Mouse (Mus musculus): Measurements from ENCODE around the gene Olfr1043. TPM values are rescaled to one million over a fixed set of nuclear protein-coding genes. Genes with fewer than 3 reads are reported as not detected.
"Not testable (repeated sequence)": the region's sequence is repeated elsewhere in the genome, so short reads cannot be mapped to it uniquely, and the experiment has no call there.

Olfr1043 gene
- not detected in 2 replicates for polyA plus RNA-seq (2015; fragmentation: Nextera tagmentation; extraction: Ambion mirVana)

- no peaks in the 10 kb centered on the region for H3K36me3 ChIP-seq
- H3K4me3 ChIP-seq = no peak within 1 kb of the TSS
- no peaks in the 10 kb centered on the region for H3K27me3 ChIP-seq
- no peak for ATAC-seq (ENCODE audit: borderline replicate concordance, extremely low read depth, low FRiP score, low TSS enrichment)
- H3K9me3 ChIP-seq = no peaks in the 10 kb centered on the region
- no peak within 1 kb of the TSS for H3K27ac ChIP-seq
- H3K9ac ChIP-seq = no peak within 1 kb of the TSS
- H3K4me1 ChIP-seq = no peaks in the 10 kb centered on the region
- no peak within 1 kb of the TSS for H3K4me2 ChIP-seq
- WGBS = 81% methylated on average over 2 of the region's 2 CpGs
Measured at GRCm38 (mm10) chr2:86167422-86167821, at the start of gene Olfr1043. TSS of gene Olfr1043 (minus strand) at chr2:86167522.

DNA sequence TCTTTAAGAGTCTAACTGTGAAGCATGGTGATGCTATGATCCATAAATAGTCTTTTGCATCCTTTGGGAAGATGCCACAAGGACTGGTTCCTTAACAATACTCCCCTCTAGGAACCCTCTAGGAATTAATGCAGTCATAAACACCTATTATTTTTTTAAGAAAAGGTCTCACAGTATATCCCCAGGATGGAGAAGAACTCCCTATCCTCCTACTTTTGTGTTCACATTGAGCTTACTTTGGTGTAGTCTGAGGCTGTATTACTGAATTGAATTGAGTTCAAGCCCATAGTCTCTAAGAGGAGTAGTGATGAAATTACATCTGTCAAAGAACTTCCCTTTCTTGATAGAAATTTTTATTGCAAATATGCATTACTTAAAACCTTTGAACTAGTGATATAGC, 35.6 kb upstream of the Olfr1043 start, which contains the start of gene Olfr1045:
Gene Olfr1045, minus strand, starts transcription at position 101 of the 400 bp plus-strand sequence.
- ATAC-seq (ENCODE audit: borderline replicate concordance, extremely low read depth, low FRiP score, low TSS enrichment) = no peak
- no peak within 1 kb of the TSS for H3K4me2 ChIP-seq

DNA sequence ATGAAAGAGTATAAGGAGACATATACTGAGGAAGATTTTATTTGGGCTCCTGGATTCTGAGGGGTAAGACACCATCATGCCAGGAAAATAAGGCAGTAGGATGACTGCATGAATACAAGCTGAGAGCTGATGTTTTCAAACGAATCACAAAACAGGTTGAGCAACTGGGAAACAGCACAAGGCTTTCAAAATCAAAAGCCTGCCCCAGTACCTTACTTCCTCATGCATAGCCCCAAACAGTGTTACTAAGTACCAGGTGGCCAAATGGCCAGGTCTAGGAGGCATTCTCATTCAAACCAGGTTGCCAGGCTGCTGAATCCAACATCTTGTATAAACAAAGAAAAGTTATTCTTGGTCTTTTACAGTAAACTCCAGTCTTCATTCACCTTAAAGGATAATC, 28.5 kb upstream of the Olfr1043 start:
- no peaks in the 10 kb centered on the region for H3K27me3 ChIP-seq
- 38% methylated on average over 1 of the region's 1 CpGs for WGBS
- H3K4me2 ChIP-seq = no peak overlapping the region
- H3K4me3 ChIP-seq = no peak overlapping the region
- H3K9me3 ChIP-seq = no peaks in the 10 kb centered on the region
- H3K4me1 ChIP-seq = no peaks in the 10 kb centered on the region
- no peak overlapping the region for H3K9ac ChIP-seq
- H3K36me3 ChIP-seq = no peaks in the 10 kb centered on the region
- ATAC-seq (ENCODE audit: borderline replicate concordance, extremely low read depth, low FRiP score, low TSS enrichment) = no peak
- no peak overlapping the region for H3K27ac ChIP-seq

More for the DNA sequence above, 35.6 kb upstream of the Olfr1043 start, which contains the start of gene Olfr1045:
- Histone ChIP-seq H3K4me1 (no peaks in the 10 kb centered on the region), H3K27me3 (no peaks in the 10 kb centered on the region), H3K36me3 (no peaks in the 10 kb centered on the region), H3K9ac (no peak within 1 kb of the TSS), H3K27ac (no peak within 1 kb of the TSS), H3K4me3 (no peak within 1 kb of the TSS), H3K9me3 (no peaks in the 10 kb centered on the region)

DNA sequence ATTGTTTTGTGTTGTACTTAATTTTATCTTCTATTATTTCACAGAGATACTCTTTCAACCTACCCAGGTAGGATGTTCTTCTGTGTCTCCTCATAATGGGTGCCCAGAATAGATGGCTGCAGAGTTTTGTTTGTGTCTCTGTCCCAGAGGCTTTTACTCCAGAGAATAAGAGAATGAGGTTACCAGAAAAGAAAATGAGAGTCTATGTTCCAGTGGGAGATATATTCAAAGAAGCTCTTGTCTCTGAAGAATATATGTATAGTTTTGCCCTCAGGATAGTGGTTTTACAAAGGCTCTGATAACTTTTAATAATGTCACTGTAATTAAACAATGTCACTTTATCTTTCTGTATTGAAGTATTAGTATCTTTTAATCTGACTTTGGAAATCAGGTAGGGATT, 18.3 kb upstream of the Olfr1043 start, which contains the start of gene Olfr52:
Gene Olfr52, minus strand, starts transcription at position 101 of the 400 bp plus-strand sequence.
- no peak within 1 kb of the TSS for H3K9ac ChIP-seq
- no peak within 1 kb of the TSS for H3K27ac ChIP-seq
- ATAC-seq (ENCODE audit: borderline replicate concordance, extremely low read depth, low FRiP score, low TSS enrichment) = no peak
- H3K9me3 ChIP-seq = no peaks in the 10 kb centered on the region
- no peaks in the 10 kb centered on the region for H3K4me1 ChIP-seq
- H3K27me3 ChIP-seq = no peaks in the 10 kb centered on the region
- no peaks in the 10 kb centered on the region for H3K36me3 ChIP-seq
- H3K4me2 ChIP-seq = no peak within 1 kb of the TSS
- H3K4me3 ChIP-seq = no peak within 1 kb of the TSS

DNA sequence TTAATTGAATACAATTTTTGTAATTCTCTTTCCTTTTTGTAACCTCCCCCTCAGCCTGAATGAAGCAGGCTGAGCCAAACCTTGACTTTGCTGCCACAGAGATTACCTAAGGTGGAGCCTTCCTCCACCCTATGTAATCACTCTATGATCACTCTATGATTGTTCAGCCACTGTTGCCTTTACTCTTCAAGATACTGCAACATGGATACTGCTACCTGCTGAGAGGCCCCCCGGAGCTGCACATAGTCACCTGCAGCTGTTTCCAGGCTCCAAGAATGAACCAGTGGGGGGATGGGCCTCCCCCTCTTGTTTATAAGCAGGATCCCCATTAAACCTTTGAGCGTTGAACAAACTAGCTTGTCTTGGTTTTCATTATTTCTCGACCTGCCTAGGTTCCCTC, 12.6 kb upstream of the Olfr1043 start:
- ATAC-seq (ENCODE audit: borderline replicate concordance, extremely low read depth, low FRiP score, low TSS enrichment) = no peak
- Histone ChIP-seq H3K4me3 (no peak overlapping the region), H3K27me3 (no peaks in the 10 kb centered on the region), H3K36me3 (no peaks in the 10 kb centered on the region), H3K9me3 (no peaks in the 10 kb centered on the region), H3K4me2 (no peak overlapping the region), H3K27ac (no peak overlapping the region), H3K4me1 (no peaks in the 10 kb centered on the region), H3K9ac (no peak overlapping the region)
- 87% methylated on average over 3 of the region's 3 CpGs for WGBS

- no peaks in the 10 kb centered on the region for H3K27me3 ChIP-seq
- no peaks in the 10 kb centered on the region for H3K9me3 ChIP-seq
- no peaks in the 10 kb centered on the region for H3K4me1 ChIP-seq
- ATAC-seq (ENCODE audit: borderline replicate concordance, extremely low read depth, low FRiP score, low TSS enrichment) = no peak
- H3K4me2 ChIP-seq = no peak within 1 kb of the TSS
- no peak within 1 kb of the TSS for H3K9ac ChIP-seq
- no peaks in the 10 kb centered on the region for H3K36me3 ChIP-seq
- no peak within 1 kb of the TSS for H3K4me3 ChIP-seq
- no peak within 1 kb of the TSS for H3K27ac ChIP-seq
Measured at GRCm38 (mm10) chr2:86177720-86178119, 10.4 kb upstream of the Olfr1043 start, which contains the start of gene Olfr1044. TSS of gene Olfr1044 (minus strand) at chr2:86177820.

DNA sequence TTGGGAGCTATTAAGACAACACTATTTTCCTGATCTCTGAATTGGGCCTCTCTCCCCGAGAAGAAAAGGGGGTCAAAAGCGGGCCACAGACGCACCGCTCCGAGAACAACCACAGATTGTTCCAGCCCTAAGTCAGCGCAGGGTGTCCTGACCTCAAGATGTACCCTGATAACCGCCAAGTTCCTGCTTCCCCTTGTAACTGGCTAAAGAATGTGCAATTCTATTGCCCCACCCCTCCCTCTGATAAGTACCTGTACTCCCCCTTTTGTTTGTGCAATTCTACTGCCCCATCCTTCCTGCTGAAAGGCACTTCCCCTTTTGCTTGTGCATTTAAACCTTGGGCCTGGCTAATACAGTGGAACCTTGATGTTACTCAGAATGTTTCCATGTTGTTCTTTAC, 8.1 kb upstream of the Olfr1043 start:
- H3K9me3 ChIP-seq; H3K4me3 ChIP-seq; ATAC-seq (ENCODE audit: borderline replicate concordance, extremely low read depth, low FRiP score, low TSS enrichment); H3K4me1 ChIP-seq; H3K36me3 ChIP-seq; H3K27ac ChIP-seq; H3K4me2 ChIP-seq; H3K27me3 ChIP-seq; H3K9ac ChIP-seq: not testable (repeated sequence)
- 69% methylated on average over 7 of the region's 7 CpGs for WGBS

DNA sequence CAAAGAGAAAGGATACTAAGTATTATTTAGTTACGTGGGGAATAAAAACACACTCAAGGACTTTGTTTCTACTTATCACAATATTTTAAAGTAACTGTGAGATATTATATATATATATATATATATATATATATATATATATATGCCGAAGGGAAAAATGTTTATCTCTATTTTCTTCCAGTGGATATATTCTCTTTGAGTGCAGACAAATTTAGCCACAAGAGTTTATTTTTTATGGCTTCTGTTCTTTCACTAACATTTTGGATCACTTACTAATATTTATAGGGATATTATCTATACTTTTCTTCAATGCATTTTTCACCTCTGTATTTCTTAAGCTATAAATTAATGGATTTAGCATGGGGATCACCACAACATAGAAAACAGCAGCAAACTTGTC, 5.6 kb downstream of the Olfr1043 start, which contains the start of gene Olfr1042:
Gene Olfr1042, minus strand, starts transcription at position 101 of the 400 bp plus-strand sequence.
- no peak within 1 kb of the TSS for H3K27ac ChIP-seq
- 79% methylated on average over 2 of the region's 2 CpGs for WGBS
- no peak for ATAC-seq (ENCODE audit: borderline replicate concordance, extremely low read depth, low FRiP score, low TSS enrichment)

DNA sequence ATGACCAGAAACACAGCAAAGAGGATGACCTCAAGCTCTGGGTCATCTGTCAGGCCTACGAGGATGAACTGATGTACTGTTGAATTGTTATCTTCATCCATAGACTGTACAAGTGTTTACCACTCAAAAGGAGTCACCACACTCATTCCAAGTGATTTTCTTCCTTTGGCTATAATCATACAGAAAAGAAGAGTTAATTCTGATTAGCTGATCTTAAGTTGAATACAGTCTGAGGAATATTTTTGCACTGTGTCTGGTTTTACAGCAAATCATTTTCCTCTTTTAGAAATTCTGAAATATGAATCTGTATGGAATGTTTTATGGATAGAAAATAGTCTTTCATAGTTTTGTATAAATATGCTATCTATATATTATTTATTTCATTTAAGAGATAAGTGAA, 20.7 kb downstream of the Olfr1043 start, which contains the start of gene Olfr1040:
Gene Olfr1040, minus strand, starts transcription at position 101 of the 400 bp plus-strand sequence.
- Histone ChIP-seq H3K4me1 (no peaks in the 10 kb centered on the region), H3K27ac (no peak within 1 kb of the TSS), H3K36me3 (no peaks in the 10 kb centered on the region), H3K4me3 (no peak within 1 kb of the TSS), H3K9ac (no peak within 1 kb of the TSS), H3K27me3 (no peaks in the 10 kb centered on the region), H3K4me2 (no peak within 1 kb of the TSS), H3K9me3 (no peaks in the 10 kb centered on the region)
- no peak for ATAC-seq (ENCODE audit: borderline replicate concordance, extremely low read depth, low FRiP score, low TSS enrichment)
- 62% methylated on average over 1 of the region's 1 CpGs for WGBS

More for the DNA sequence above, 5.6 kb downstream of the Olfr1043 start, which contains the start of gene Olfr1042:
- Histone ChIP-seq H3K9ac (no peak within 1 kb of the TSS), H3K9me3 (no peaks in the 10 kb centered on the region), H3K4me1 (no peaks in the 10 kb centered on the region), H3K4me3 (no peak within 1 kb of the TSS), H3K36me3 (no peaks in the 10 kb centered on the region), H3K4me2 (no peak within 1 kb of the TSS), H3K27me3 (no peaks in the 10 kb centered on the region)

GRCm38 (mm10) chr2:86135828-86136227, 31.5 kb downstream of the Olfr1043 start, which contains the start of gene Olfr1039:
TSS of gene Olfr1039 (minus strand) at chr2:86135928.
- H3K4me2 ChIP-seq = no peak within 1 kb of the TSS
- H3K27ac ChIP-seq = no peak within 1 kb of the TSS
- H3K36me3 ChIP-seq = no peaks in the 10 kb centered on the region
- 96% methylated on average over 1 of the region's 1 CpGs for WGBS
- no peaks in the 10 kb centered on the region for H3K27me3 ChIP-seq
- H3K9ac ChIP-seq = no peak within 1 kb of the TSS
- ATAC-seq (ENCODE audit: borderline replicate concordance, extremely low read depth, low FRiP score, low TSS enrichment) = no peak
- no peaks in the 10 kb centered on the region for H3K9me3 ChIP-seq
- no peak within 1 kb of the TSS for H3K4me3 ChIP-seq
- H3K4me1 ChIP-seq = no peaks in the 10 kb centered on the region
